Mouse (Mus musculus): ENCODE data around the gene Rrbp1.

DNA sequence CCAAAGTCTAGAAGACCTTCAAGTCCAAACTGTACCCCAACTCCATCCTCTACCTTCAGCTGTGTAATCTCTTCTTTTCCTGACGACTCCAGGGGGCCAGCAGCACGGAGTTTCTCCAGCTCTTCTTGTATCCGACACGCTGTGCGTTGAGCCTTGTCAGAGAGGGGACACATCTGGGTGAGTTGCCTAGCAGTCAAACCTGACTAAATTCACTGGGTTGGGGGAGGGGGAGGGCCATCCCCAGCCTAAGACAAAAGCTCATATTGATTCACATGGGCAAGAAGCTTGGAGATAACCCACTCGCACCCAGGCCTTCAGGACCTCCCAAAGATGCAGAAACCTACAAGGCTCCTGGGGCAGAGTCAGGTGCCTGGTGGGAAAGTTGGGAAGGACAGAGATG lies 61.8 kb downstream of the Rrbp1 start:
- TF ChIP-seq MAX (IDR thresholded peaks at IDR 0.05; ENCODE audit: low read length), result no peak
- no peak for TF ChIP-seq POLR2A (IDR thresholded peaks at IDR 0.05; ENCODE audit: control insufficient read depth in 1 of 2, insufficient read depth in 1 of 2, low read depth in 1 of 2, low read length in 2 of 2, poor library complexity in 1 of 2)
